Mouse (Mus musculus): Measurements from ENCODE around the gene Tox2.

DNA sequence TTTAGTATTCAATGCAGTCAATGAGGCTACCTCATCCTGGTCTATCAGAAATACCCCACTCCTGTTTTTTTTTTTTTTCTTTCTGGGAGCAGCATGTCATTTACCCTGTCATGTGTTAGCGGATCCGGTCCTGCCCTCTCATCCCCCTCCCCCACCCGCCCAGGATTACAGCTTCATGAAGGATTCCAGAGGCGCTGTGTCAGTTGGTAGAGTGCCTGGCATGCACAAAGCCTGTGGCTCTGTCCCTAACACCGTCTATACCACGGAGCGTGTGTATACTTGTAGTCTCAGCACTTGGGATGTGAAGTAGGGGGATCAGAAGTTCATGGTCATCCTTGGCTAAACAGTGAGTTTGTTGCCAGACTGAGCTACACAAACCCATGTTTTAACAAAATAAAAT is 15.6 kb downstream of the Tox2 start:
- TF ChIP-seq CTCF (IDR thresholded peaks at IDR 0.05) (no peak), EP300 (IDR thresholded peaks at IDR 0.05) (no peak)

All from lung, postnatal 0 days (tissue).